In genomic region chr2:94512027-94512426, GRCm38 (mm10) we compare ENCODE assay signal across 22 mouse cellular contexts.
DNase-seq lines count a peak whose midpoint lies in the region; ATAC-seq and TF ChIP-seq lines count a peak whose summit lies in the region.
"Had no signal": no experiment of that assay in that cellular context is flagged by ENCODE, and none has a peak within 500 bp of the region (broad histone marks: within the 10 kb centered on the region; RNA-seq: fewer than 3 reads in every experiment).

No protein-coding gene starts in this region.

- H3K9ac ChIP-seq in lung, embryonic 14.5 days = no peak overlapping the region
- H3K9ac ChIP-seq: forebrain, postnatal 0 days; hindbrain, embryonic 12.5 days; midbrain, embryonic 12.5 days had no signal

- no peak overlapping the region for H3K4me3 ChIP-seq in lung, embryonic 14.5 days (ENCODE audit: low read depth, low read length)
- H3K4me3 ChIP-seq: erythroblast, embryonic 14.5 days; hindbrain, embryonic 12.5 days; midbrain, embryonic 12.5 days had no signal

- 40% methylated on average over 3 of the region's 3 CpGs for WGBS in lung, embryonic 14.5 days

- no peaks in the 10 kb centered on the region for H3K9me3 ChIP-seq in lung, embryonic 14.5 days (ENCODE audit: low read depth, low read length)
- H3K9me3 ChIP-seq: hindbrain, embryonic 12.5 days; midbrain, embryonic 12.5 days had no signal

- no peak overlapping the region for H3K4me2 ChIP-seq in lung, embryonic 14.5 days
- H3K4me2 ChIP-seq: hindbrain, embryonic 12.5 days; midbrain, embryonic 12.5 days had no signal

- no peak overlapping the region for H3K27ac ChIP-seq in lung, embryonic 14.5 days (ENCODE audit: low read depth)
- H3K27ac ChIP-seq: hindbrain, embryonic 12.5 days; macrophage; midbrain, embryonic 12.5 days; stomach, postnatal 0 days had no signal

- DNase-seq in frontal cortex, adult 2 months (ENCODE audit: extremely low spot score in 1 of 2, low spot score in 1 of 2) = peak; percentile 27 to 54
- no peak for DNase-seq in frontal cortex, postnatal 25 days (ENCODE audit: low spot score in 2 of 2)
- DNase-seq in lung, embryonic 14.5 days = peak; percentile 1
- DNase-seq in lung, postnatal 36 days = no peak
- DNase-seq in left cerebral cortex, adult 9 months (ENCODE audit: low spot score in 2 of 2) = peak; percentile 5 to 42
- peak; percentile 57 to 74 for DNase-seq in right cerebral cortex, postnatal 10 days (ENCODE audit: low spot score in 2 of 2)
- no peak for DNase-seq in gastrocnemius, postnatal 36 days
- DNase-seq: adrenal gland, postnatal 36 days; forebrain, postnatal 0 days; heart, adult 18-20 months; kidney, adult 9 months; kidney, postnatal 4 days; lung, adult 2 months; thymus, postnatal 14 days had no signal

- intact Hi-C loops in gastrocnemius, postnatal 36 days (cut with DNase I) = no loop called here

- H3K36me3 ChIP-seq in lung, embryonic 14.5 days (ENCODE audit: insufficient read depth) = no peaks in the 10 kb centered on the region
- H3K36me3 ChIP-seq: hindbrain, embryonic 12.5 days; midbrain, embryonic 12.5 days had no signal

- no peaks in the 10 kb centered on the region for H3K27me3 ChIP-seq in lung, embryonic 14.5 days (ENCODE audit: insufficient read depth, low read length)
- H3K27me3 ChIP-seq: hindbrain, embryonic 12.5 days; midbrain, embryonic 12.5 days had no signal

- no peaks in the 10 kb centered on the region for H3K4me1 ChIP-seq in lung, embryonic 14.5 days (ENCODE audit: insufficient read depth)
- H3K4me1 ChIP-seq: hindbrain, embryonic 12.5 days; midbrain, embryonic 12.5 days had no signal

- TF ChIP-seq CTCF in lung, embryonic 14.5 days (IDR thresholded peaks at IDR 0.05; ENCODE audit: low read depth) = no peak

- ATAC-seq in lung, embryonic 14.5 days (ENCODE audit: insufficient read depth) = no peak
- ATAC-seq in erythroid progenitor cell, adult 5-6 weeks (replicated peaks; ENCODE audit: low FRiP score, poor library complexity, severe bottlenecking) = no peak
- ATAC-seq: activated CD4-positive, CD25-positive, alpha-beta regulatory T cell, adult 4 months; forebrain, postnatal 0 days; Patski had no signal

Comparison
In these comparisons a context has a peak if more than half of its experiments do, and no peak if none do; other contexts are left out.
1. DNase-seq: peak in frontal cortex, adult 2 months (2 of 2), lung, embryonic 14.5 days (single experiment), left cerebral cortex, adult 9 months (2 of 2) and right cerebral cortex, postnatal 10 days (2 of 2); none in frontal cortex, postnatal 25 days (0 of 2), lung, postnatal 36 days (single experiment) and gastrocnemius, postnatal 36 days (0 of 2).